Comparison of ENCODE assay signal across 16 mouse cellular contexts in the genomic region with DNA sequence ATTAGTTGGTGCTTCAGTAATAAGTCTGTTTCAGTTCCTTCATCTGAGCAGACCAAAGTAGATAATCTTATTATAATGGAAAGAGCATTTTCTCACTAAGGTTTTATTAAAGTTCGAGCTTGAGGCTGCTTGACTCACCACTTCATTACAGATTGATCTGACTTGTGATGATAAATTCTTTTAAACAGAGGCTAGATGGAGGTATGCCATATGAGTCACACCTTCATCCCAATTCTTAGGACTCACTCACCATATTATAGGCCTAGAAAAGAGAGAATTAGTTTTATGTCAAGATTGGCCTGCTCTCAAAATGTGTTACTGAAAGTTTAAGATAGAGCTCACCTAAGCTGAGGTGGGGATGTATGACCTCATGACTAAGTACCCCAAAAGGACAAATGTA.
A peak's percentile ranks its signal among the peaks of the same experiment; 100 is the strongest.
DNase-seq lines count a peak whose midpoint lies in the region.
"Had no signal": no experiment of that assay in that cellular context is flagged by ENCODE, and none has a peak within 500 bp of the region (broad histone marks: within the 10 kb centered on the region; RNA-seq: fewer than 3 reads in every experiment).

No protein-coding gene starts in this region.

- intact Hi-C loops in heart, postnatal 10 days (cut with DNase I) = no loop called here

- DNase-seq in 3134 (ENCODE audit: extremely low read depth, insufficient read length, low spot score) = peak; percentile 6
- peak; percentile 40 for DNase-seq in Muller cell, postnatal 12 days (ENCODE audit: inconsistent ontology term)
- DNase-seq in brain, adult 2 months (ENCODE audit: low read depth, low spot score) = peak; percentile 33
- no peak for DNase-seq in heart, postnatal 10 days
- no peak for DNase-seq in frontal cortex, postnatal 36 days (ENCODE audit: low spot score in 2 of 2)
- DNase-seq: adrenal gland, adult 8-10 months; adrenal gland, postnatal 14 days; adrenal gland, postnatal 36 days; B cell, adult 2 months; cerebellum, adult 11 months; cerebellum, adult 18-20 months; cerebellum, adult 8-10 months; cerebellum, adult 9-11 months; cerebellum, postnatal 14 days; cerebellum, postnatal 36 days; embryo, embryonic 11 days had no signal

Comparison
In these comparisons a context has a peak if more than half of its experiments do, and no peak if none do; other contexts are left out.
1. DNase-seq: peak in 3134 (single experiment), Muller cell, postnatal 12 days (single experiment) and brain, adult 2 months (single experiment); none in heart, postnatal 10 days (0 of 2) and frontal cortex, postnatal 36 days (0 of 2).